Mouse (Mus musculus) hindbrain, embryonic 15.5 days (tissue): ENCODE data around the gene Tgfbr2. TPM values are rescaled to one million over a fixed set of nuclear protein-coding genes. Genes with fewer than 3 reads are reported as not detected.

Experiments
- ATAC-seq: fragments of 200-750 bp; cut with Nextera tagmentation; 2 replicates; pipeline ENCODE4 v1.8.0; 2017; ENCODE audit warnings: low read depth, moderate number of reproducible peaks, moderate TSS enrichment; ENCODE audit not compliant: low FRiP score
- H3K27ac ChIP-seq: fragments of 300-500 bp; sonication (generic); replicated peaks from 2 replicates; pipeline ENCODE4 v1.5.1; 2015; ENCODE audit warnings: mild to moderate bottlenecking, inconsistent platforms
- H3K27me3 ChIP-seq: fragments of 300-500 bp; sonication (generic); 2 replicates; pipeline ENCODE4 v1.6.1; 2015; ENCODE audit warnings: control low read depth, inconsistent platforms
- H3K36me3 ChIP-seq: fragments of 300-500 bp; sonication (generic); 2 replicates; pipeline ENCODE4 v1.6.1; 2015; ENCODE audit warnings: control low read depth, inconsistent platforms
- H3K4me1 ChIP-seq: fragments of 300-500 bp; sonication (generic); replicated peaks from 2 replicates; pipeline ENCODE4 v1.6.1; 2015; ENCODE audit warnings: control low read depth, inconsistent platforms
- H3K4me2 ChIP-seq: fragments of 300-500 bp; sonication (generic); 2 replicates; pipeline ENCODE4 v1.6.1; 2015; ENCODE audit warnings: moderate library complexity, mild to moderate bottlenecking, inconsistent platforms
- H3K4me3 ChIP-seq: fragments of 300-500 bp; sonication (generic); 2 replicates; pipeline ENCODE4 v1.5.1; 2015; ENCODE audit warnings: mild to moderate bottlenecking, inconsistent platforms
- H3K9ac ChIP-seq: fragments of 300-500 bp; sonication (generic); 2 replicates; pipeline ENCODE4 v1.6.1; 2015; ENCODE audit warnings: inconsistent platforms
- H3K9me3 ChIP-seq: fragments of 300-500 bp; sonication (generic); 2 replicates; pipeline ENCODE4 v1.6.1; 2016; ENCODE audit warnings: control low read depth, inconsistent platforms
- WGBS: fragments of 180-500 bp; shearing (Covaris S2); methylation state at CpG from one replicate; pipeline ENCODE4 v1.1.7; 2015; 5-methylcytosine and 5-hydroxymethylcytosine counted together
- polyA plus RNA-seq: library from polyadenylated mRNA; unstranded; fragments of >200 nt; fragmentation: Nextera tagmentation; extraction: Ambion mirVana; gene quantifications from 2 replicates; pipeline ENCODE4 v1.2.1, GENCODE M21; 2015

The Tgfbr2 gene
- polyA plus RNA-seq, 1 experiment from 2014 or later: 9.8 TPM

DNA sequence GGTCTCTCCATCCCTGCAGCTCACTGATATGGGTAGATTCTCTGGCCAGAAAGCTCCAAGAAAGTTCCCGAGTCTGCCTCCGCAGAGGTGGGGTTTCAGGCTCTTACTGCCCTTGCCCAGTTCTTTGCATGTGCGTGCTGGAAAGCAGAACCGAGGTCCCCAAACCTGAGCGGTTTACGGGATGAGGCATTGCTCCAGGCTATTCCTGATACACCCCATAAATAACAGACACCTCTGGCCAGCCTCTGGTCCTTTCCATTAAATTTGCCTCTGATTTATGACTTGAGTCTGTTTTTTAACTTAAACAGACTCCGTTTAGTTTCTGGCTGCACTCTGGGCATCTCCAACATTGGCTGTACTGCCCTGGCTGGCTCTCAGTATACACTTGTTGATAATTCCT, 26.4 kb downstream of the Tgfbr2 start:
- WGBS: 89% methylated on average over 7 of the region's 7 CpGs

GRCm38 (mm10) chr9:116146235-116146634, 28.9 kb downstream of the Tgfbr2 start:
- peaks cover 3% of the 10 kb centered on the region; the same call in 1 of the 2 replicates for H3K4me1 ChIP-seq
- no peaks in the 10 kb centered on the region for H3K27me3 ChIP-seq
- peak overlapping the region; percentile 31; the same call in 1 of the 2 replicates for H3K27ac ChIP-seq
- H3K4me2 ChIP-seq: no peak overlapping the region
- H3K9ac ChIP-seq: no peak overlapping the region
- ATAC-seq: no peak
- H3K36me3 ChIP-seq: no peaks in the 10 kb centered on the region
- H3K4me3 ChIP-seq: no peak overlapping the region
- H3K9me3 ChIP-seq: no peaks in the 10 kb centered on the region
- WGBS: 60% methylated on average over 9 of the region's 9 CpGs

More for the DNA sequence above, 26.4 kb downstream of the Tgfbr2 start:
- H3K9me3 ChIP-seq: no peaks in the 10 kb centered on the region
- no peak overlapping the region for H3K9ac ChIP-seq
- H3K4me1 ChIP-seq: peaks cover 6% of the 10 kb centered on the region; the same call in 1 of the 2 replicates
- no peak overlapping the region for H3K27ac ChIP-seq
- ATAC-seq: no peak
- H3K4me3 ChIP-seq: no peak overlapping the region
- no peaks in the 10 kb centered on the region for H3K27me3 ChIP-seq
- no peaks in the 10 kb centered on the region for H3K36me3 ChIP-seq
- no peak overlapping the region for H3K4me2 ChIP-seq

DNA sequence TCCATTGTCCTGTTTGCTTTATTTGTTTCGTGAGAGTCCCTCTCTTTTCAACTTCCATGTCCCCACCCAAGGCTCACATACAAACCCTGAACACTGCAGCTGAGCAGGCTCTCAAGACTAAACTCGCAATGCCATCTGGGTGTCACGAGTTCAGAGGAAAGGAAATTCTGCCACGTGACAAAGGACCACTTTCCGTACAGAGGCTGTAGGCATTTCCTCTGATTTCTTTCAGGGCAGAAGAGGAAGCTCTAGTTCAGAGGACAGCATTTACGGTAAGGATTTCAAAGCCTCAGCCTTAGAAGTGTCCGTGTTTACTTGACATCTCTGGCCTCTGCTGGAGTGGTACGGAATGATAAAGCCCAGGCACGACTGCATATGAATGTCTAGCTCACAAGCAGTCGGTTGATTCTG, 29.9 kb downstream of the Tgfbr2 start:
- Histone ChIP-seq H3K4me2 (no peak overlapping the region), H3K4me3 (no peak overlapping the region), H3K27ac (no peak overlapping the region), H3K4me1 (no peaks in the 10 kb centered on the region), H3K9me3 (no peaks in the 10 kb centered on the region), H3K36me3 (no peaks in the 10 kb centered on the region), H3K9ac (no peak overlapping the region), H3K27me3 (no peaks in the 10 kb centered on the region)
- no peak for ATAC-seq
- 64% methylated on average over 10 of the region's 10 CpGs for WGBS

- H3K27ac ChIP-seq: no peak overlapping the region
- no peaks in the 10 kb centered on the region for H3K9me3 ChIP-seq
- H3K4me3 ChIP-seq: no peak overlapping the region
- H3K4me2 ChIP-seq: no peak overlapping the region
- H3K36me3 ChIP-seq: no peaks in the 10 kb centered on the region
- 94% methylated on average over 6 of the region's 6 CpGs for WGBS
- ATAC-seq: no peak
- H3K9ac ChIP-seq: no peak overlapping the region
- no peaks in the 10 kb centered on the region for H3K27me3 ChIP-seq
- peaks cover 17% of the 10 kb centered on the region; the same call in 1 of the 2 replicates for H3K4me1 ChIP-seq
Measured at GRCm38 (mm10) chr9:116140422-116140821, 34.7 kb downstream of the Tgfbr2 start.

- H3K27me3 ChIP-seq: no peaks in the 10 kb centered on the region
- ATAC-seq: no peak
- no peak overlapping the region for H3K27ac ChIP-seq
- H3K36me3 ChIP-seq: no peaks in the 10 kb centered on the region
- WGBS: 72% methylated on average over 7 of the region's 7 CpGs
- H3K9ac ChIP-seq: no peak overlapping the region
- H3K4me1 ChIP-seq: peaks cover 17% of the 10 kb centered on the region; the same call in 1 of the 2 replicates
- H3K9me3 ChIP-seq: no peaks in the 10 kb centered on the region
- H3K4me3 ChIP-seq: no peak overlapping the region
- H3K4me2 ChIP-seq: no peak overlapping the region
Measured at GRCm38 (mm10) chr9:116139549-116139948, 35.6 kb downstream of the Tgfbr2 start.

- no peaks in the 10 kb centered on the region for H3K9me3 ChIP-seq
- H3K27me3 ChIP-seq: no peaks in the 10 kb centered on the region
- no peak overlapping the region for H3K4me3 ChIP-seq
- peaks cover 17% of the 10 kb centered on the region; the same call in 1 of the 2 replicates for H3K4me1 ChIP-seq
- WGBS: 39% methylated on average over 11 of the region's 11 CpGs
- no peak overlapping the region for H3K9ac ChIP-seq
- H3K27ac ChIP-seq: peak overlapping the region; percentile 22; the same call in 1 of the 2 replicates
- H3K36me3 ChIP-seq: no peaks in the 10 kb centered on the region
- no peak overlapping the region for H3K4me2 ChIP-seq
- ATAC-seq: peak; percentile 51; the same call in 1 of the 2 replicates
Measured at GRCm38 (mm10) chr9:116138595-116139134, 36.5 kb downstream of the Tgfbr2 start.

DNA sequence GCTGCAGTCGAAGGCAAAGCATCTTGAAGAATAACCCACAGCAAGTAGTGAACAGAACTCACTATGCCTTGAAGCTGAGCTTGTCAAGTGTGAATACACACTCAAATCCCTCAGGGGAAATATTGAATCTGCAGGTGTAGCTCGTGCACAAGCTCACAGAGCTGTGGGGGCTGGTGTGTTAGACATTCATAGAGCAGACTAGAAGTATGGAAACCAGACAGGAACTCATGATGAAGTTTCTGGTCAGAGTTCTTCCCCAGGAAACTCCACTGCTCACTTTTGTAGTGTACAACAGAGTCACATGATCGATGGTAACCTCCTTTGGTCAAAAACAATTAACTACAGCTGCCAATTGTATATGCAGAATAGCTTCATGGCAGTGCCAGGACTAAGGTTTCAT, 37.5 kb downstream of the Tgfbr2 start:
- H3K27me3 ChIP-seq: no peaks in the 10 kb centered on the region
- no peak for ATAC-seq
- H3K9ac ChIP-seq: no peak overlapping the region
- H3K4me1 ChIP-seq: peaks cover 17% of the 10 kb centered on the region; the same call in 1 of the 2 replicates
- no peak overlapping the region for H3K4me2 ChIP-seq
- no peak overlapping the region for H3K4me3 ChIP-seq
- no peaks in the 10 kb centered on the region for H3K36me3 ChIP-seq
- WGBS: 87% methylated on average over 3 of the region's 3 CpGs
- no peak overlapping the region for H3K27ac ChIP-seq
- H3K9me3 ChIP-seq: no peaks in the 10 kb centered on the region

GRCm38 (mm10) chr9:116136811-116137210, 38.3 kb downstream of the Tgfbr2 start:
- WGBS: 59% methylated on average over 5 of the region's 5 CpGs
- ATAC-seq: no peak
- H3K27ac ChIP-seq: 0 out of 2 replicates have a peak overlapping the region, but pooled peaks have one; percentile 6
- H3K9ac ChIP-seq: no peak overlapping the region
- no peaks in the 10 kb centered on the region for H3K9me3 ChIP-seq
- no peak overlapping the region for H3K4me2 ChIP-seq
- H3K27me3 ChIP-seq: no peaks in the 10 kb centered on the region
- H3K4me1 ChIP-seq: peaks cover 17% of the 10 kb centered on the region; the same call in 1 of the 2 replicates
- H3K4me3 ChIP-seq: no peak overlapping the region
- no peaks in the 10 kb centered on the region for H3K36me3 ChIP-seq

DNA sequence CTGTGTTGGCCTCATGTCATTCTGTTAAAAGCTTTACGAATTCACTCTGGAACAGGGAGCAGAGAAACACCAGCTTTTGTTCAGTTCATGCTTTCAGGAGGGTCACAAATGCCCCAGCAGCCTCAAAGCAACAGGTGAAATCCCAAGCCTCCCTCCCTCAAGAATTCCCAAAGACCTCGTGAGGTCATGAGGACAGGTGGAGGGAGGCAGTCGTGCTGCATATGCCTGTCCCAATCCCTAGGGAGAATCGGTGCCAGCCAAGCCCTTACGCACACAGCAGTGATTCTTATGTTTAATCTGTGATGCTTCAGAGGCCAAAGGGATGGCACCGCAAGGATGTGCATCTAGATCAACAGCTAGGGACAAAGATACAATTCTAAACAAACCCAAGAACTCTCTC, 39.0 kb downstream of the Tgfbr2 start:
- ATAC-seq: no peak
- 61% methylated on average over 6 of the region's 6 CpGs for WGBS
- H3K9me3 ChIP-seq: no peaks in the 10 kb centered on the region
- no peaks in the 10 kb centered on the region for H3K36me3 ChIP-seq
- H3K27ac ChIP-seq: 0 out of 2 replicates have a peak overlapping the region, but pooled peaks have one; percentile 6
- H3K27me3 ChIP-seq: no peaks in the 10 kb centered on the region
- no peak overlapping the region for H3K4me3 ChIP-seq
- H3K9ac ChIP-seq: no peak overlapping the region
- H3K4me2 ChIP-seq: no peak overlapping the region
- peaks cover 17% of the 10 kb centered on the region; the same call in 1 of the 2 replicates for H3K4me1 ChIP-seq

DNA sequence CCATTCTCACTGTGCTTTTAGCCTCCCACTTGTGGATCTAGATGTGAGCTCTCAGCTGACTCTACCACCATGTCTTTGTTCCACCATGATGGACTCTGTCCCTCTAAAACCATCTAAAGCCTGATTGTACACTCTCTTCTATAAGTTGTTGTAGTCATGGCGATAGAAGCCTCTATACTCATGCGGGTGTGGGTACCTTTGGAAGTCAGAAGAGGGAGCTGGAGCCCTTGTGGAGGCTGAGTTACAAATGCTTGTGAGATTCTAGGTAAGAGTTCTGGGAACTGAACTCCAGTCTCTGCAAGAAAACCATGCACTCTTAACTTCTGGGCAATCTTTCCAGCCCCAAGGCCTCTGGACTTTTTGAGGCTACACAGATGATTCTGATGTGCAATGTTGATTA, 40.7 kb downstream of the Tgfbr2 start:
- ATAC-seq: no peak
- no peak overlapping the region for H3K4me3 ChIP-seq
- H3K9me3 ChIP-seq: no peaks in the 10 kb centered on the region
- no peak overlapping the region for H3K9ac ChIP-seq
- no peaks in the 10 kb centered on the region for H3K36me3 ChIP-seq
- H3K27ac ChIP-seq: no peak overlapping the region
- WGBS: 91% methylated on average over 2 of the region's 2 CpGs
- H3K4me2 ChIP-seq: no peak overlapping the region
- H3K4me1 ChIP-seq: peaks cover 17% of the 10 kb centered on the region; the same call in 1 of the 2 replicates
- no peaks in the 10 kb centered on the region for H3K27me3 ChIP-seq

- 84% methylated on average over 6 of the region's 6 CpGs for WGBS
- Histone ChIP-seq H3K9me3 (no peaks in the 10 kb centered on the region), H3K4me3 (no peak overlapping the region), H3K4me1 (peaks cover 11% of the 10 kb centered on the region; the same call in 1 of the 2 replicates), H3K36me3 (no peaks in the 10 kb centered on the region), H3K4me2 (no peak overlapping the region), H3K27me3 (no peaks in the 10 kb centered on the region), H3K27ac (no peak overlapping the region), H3K9ac (no peak overlapping the region)
- ATAC-seq: no peak
Measured at GRCm38 (mm10) chr9:116133312-116133980, 41.7 kb downstream of the Tgfbr2 start.

DNA sequence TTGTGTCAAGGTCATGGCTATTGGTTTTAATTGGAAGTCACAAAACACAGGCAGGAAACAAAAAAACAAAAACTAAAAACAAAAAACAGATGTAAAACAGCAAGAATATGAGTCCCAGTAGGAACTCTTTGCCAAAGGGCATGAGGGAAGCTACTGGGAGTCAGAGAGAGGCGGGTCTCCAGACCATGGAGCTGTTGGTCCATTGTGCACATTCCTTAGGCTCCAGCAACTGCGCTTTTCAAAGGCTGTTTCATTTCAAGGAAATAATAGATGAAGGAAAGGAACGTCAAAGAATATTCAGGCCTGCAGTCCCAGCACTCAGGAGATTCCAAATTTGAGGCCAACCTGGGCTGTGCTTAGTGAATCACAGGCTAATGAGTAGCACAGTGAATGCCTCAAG, 46.3 kb downstream of the Tgfbr2 start:
- Histone ChIP-seq H3K27me3 (no peaks in the 10 kb centered on the region), H3K36me3 (no peaks in the 10 kb centered on the region), H3K9me3 (no peaks in the 10 kb centered on the region), H3K27ac (no peak overlapping the region), H3K9ac (no peak overlapping the region), H3K4me1 (peaks cover 4% of the 10 kb centered on the region; the same call in 1 of the 2 replicates), H3K4me2 (no peak overlapping the region), H3K4me3 (no peak overlapping the region)
- 46% methylated on average over 3 of the region's 3 CpGs for WGBS
- no peak for ATAC-seq
